Mouse (Mus musculus): ENCODE results near the gene Plin4.

The Plin4 gene

DNA sequence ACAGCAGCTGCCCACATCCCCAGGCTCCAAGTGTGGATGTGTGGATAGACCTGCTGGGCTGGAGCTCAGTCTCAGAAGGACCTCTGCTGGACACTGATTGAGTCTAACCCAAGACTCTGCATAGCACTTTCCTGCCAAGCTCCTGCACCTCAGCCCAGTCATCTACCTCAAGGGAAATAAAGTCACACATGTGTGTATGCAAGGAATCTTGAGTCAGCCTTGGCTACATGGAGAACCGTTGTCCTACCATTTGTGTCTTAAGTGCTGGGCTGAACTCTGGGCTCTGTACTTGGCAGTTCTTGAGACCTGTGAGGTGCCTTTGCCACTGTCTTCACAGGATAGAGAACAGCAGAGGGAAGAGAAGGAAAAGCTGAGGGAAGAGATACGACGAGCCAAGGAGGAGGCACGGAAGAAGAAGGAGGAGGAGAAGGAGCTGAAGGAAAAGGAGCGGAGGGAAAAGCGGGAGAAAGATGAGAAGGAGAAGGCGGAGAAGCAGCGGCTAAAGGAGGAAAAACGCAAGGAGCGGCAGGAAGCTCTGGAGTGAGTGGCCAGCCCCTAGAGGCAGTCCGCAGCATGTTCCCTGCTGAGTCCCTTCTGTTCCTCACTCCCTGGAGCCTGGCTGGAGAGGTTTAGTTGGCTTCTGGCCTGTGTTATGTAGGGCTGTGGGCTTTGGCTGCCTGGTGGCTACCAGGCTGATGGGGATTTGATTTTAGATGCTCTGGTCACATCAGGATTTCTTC lies 52.1 kb downstream of the Plin4 start:
- DNase-seq (ENCODE audit: low read depth, low spot score): no peak

DNA sequence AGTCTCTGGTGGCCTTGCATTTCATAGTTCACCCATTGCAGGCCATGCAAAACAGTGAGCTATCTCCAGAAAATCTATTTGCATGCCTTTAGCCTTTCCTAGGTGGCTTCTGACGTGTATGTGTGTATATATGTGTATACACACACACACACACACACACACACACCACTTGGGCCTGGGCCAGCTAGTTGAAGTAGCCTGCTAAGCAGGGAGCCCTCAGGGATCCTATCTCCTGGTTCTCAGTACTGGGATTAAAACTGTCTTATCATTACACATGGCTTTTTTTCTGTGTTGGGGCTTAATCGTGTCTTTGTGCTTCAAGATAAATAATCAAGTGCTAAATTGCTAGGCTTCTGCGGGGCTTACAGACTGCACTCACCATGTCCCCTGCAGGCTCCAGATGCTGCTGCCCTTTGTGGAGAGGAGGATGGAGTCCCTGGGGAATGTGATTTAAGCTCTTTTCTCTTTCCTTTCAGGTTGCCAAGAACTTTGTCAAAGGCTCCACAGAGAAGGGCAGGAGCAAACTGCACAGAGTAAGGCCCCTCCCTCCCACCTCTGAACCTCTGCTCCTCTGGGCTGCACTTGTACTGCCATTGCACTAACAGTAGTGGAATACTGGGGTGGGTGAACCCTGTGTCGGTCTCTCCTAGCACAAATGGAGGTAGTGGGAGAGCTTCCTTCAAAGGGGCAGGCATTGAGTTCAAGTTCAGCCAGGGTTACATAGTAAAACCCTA lies 53.5 kb downstream of the Plin4 start:
- DNase-seq (ENCODE audit: low read depth, low spot score): no peak

DNA sequence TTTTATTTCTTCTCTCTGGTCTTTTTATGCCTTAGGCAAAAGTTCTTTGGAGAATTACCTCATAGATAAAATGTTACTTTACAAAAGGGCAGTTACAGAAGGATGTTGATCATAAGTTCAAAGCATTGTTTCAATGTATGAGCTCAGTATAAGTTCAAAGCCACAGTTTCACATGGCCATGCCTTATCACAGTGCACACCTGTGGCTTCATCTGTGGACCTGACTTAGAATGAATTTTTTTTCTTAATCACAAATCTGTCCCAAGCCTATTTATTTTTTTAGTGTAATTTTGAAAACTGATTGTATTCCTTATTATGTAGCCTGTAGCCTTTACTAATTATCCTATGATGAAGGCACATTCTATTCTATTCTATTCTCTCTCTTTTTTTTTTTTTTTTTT lies 54.7 kb downstream of the Plin4 start:
- DNase-seq (ENCODE audit: low read depth, low spot score): no peak

DNA sequence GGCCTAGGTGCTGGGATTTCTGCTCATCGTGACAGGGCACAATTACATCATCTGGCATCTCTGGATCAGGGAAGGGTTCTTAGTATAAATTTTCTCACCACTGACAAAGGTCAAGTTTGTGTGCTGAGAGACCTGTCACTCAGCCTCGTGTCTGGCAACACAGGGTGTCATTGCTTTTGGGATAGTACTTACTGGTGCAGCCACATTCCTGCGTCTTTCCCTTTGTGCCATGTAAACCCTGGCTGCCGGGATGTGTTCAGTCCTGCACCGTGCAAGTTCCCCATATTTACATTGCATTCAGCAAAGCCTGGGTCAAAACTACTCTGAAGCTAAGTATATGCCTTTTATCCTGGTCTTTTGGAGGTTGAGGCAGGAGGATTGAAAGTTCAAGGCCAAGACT lies 58.2 kb downstream of the Plin4 start:
- DNase-seq (ENCODE audit: low read depth, low spot score): no peak
